Mouse (Mus musculus) MEL (cell line): ENCODE data around the gene St3gal2.
"Not testable (repeated sequence)": the region's sequence is repeated elsewhere in the genome, so short reads cannot be mapped to it uniquely, and the experiment has no call there.

Source experiments
- CTCF ChIP-seq, 3 experiments: IDR thresholded peaks in 2 of 3; conservative IDR thresholded peaks in 1 of 3; 2 replicates each; pipeline ENCODE4 v1.5.1; 2011 to 2012; ENCODE audit warnings: low read length in 3 of 3, low read depth in 2 of 3, mild to moderate bottlenecking in 2 of 3, improper control_type of control experiment in 1 of 3, inconsistent platforms in 1 of 3, mixed read lengths in 1 of 3, moderate library complexity in 1 of 3; ENCODE audit not compliant: control insufficient read depth in 1 of 3, insufficient read depth in 1 of 3, poor library complexity in 1 of 3, severe bottlenecking in 1 of 3
- USF2 ChIP-seq, 2 experiments: IDR thresholded peaks; 2 replicates each; pipeline ENCODE4 v1.6.1; 2011 to 2012; ENCODE audit warnings: improper control_type of control experiment in 2 of 2, low read length in 2 of 2, borderline replicate concordance in 1 of 2, inconsistent platforms in 1 of 2, low read depth in 1 of 2, mild to moderate bottlenecking in 1 of 2; ENCODE audit not compliant: insufficient read depth in 1 of 2

GRCm38 (mm10) chr8:110976532-110976931, 56.8 kb downstream of the St3gal2 start:
- not testable (repeated sequence) for TF ChIP-seq USF2 (IDR thresholded peaks at IDR 0.05; ENCODE audit: borderline replicate concordance in 1 of 2, insufficient read depth in 1 of 2, low read depth in 1 of 2, low read length in 2 of 2); CTCF (IDR thresholded peaks at IDR 0.05 in 2 of 3, conservative IDR thresholded peaks at IDR 0.05 in 1 of 3; ENCODE audit: control insufficient read depth in 1 of 3, insufficient read depth in 1 of 3, low read depth in 2 of 3, low read length in 3 of 3, poor library complexity in 1 of 3, severe bottlenecking in 1 of 3)
